Mouse (Mus musculus): ENCODE results near the gene Tbc1d15.
"Not testable (repeated sequence)": the region's sequence is repeated elsewhere in the genome, so short reads cannot be mapped to it uniquely, and the experiment has no call there.

The Tbc1d15 gene

DNA sequence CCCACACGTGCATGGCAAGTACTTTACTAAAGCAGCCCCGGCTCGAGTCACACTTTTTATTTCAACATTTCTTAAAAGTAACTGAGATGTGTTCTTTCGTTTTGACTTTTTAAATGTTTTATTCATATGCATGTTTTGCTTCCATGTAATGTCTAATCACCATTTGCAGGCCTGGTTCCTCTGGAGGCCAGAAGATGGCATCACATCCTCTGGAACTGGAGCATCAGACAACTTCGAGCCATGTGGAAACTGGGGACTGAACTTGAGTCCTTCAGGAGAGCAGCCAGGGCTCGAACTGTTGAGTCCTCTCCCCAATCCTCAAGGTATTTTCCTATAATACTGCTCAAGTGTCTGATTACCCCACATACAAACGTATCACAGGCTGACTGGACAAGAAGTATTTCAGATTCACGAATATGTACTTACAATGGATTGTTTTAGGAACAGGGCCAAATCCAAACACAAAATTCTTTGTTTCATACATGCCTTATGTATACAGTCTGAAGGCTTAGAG is 10.1 kb downstream of the Tbc1d15 start:
- no peak for DNase-seq

- DNase-seq: no peak
These were observed 13.3 kb downstream of the Tbc1d15 start for GRCm38 (mm10) chr10:115237931-115238330.

- peak; percentile 77 for DNase-seq
These were observed 14.5 kb downstream of the Tbc1d15 start for GRCm38 (mm10) chr10:115236733-115237132.

DNA sequence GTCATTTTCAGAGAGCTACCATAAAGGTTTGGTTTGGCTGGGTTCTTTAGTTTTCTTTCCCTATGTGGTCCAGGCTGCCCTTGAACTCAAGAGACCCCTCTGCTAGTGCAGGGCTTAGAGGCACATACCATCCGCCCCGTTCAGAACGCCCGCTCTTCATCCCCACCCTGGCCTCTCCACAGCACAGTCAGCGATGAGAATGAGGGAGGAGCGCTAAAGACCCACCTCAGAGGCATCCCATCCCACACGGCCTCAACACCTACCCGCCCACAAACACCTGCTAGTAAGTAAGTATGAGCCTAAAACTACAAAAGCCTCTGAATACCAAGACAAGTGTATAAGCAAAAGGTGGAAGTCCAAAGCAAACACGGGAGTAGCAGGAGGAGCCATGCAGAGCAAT is 15.8 kb downstream of the Tbc1d15 start:
- no peak for DNase-seq

DNA sequence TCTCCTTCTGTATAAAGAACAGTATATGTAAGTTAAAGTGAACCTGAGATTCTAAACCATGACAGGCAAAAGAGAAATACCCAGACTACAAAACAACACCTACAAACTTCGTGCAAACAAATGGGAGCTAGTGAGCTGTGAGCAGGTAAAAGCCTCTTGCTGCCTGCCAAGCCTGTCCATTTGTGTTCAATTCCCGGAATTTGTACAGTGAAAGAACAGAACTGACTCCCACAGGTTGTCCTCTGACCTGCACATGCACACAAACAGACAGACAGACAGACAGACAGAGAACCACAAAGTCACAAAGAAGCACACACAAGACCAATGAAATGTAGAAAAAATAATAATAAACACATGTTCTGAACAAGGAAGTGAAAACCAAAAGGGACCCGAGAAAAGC is 17.5 kb downstream of the Tbc1d15 start:
- no peak for DNase-seq

GRCm38 (mm10) chr10:115232513-115232912 is 18.8 kb downstream of the Tbc1d15 start:
- DNase-seq: no peak

- no peak for DNase-seq
These were observed 22.2 kb downstream of the Tbc1d15 start for GRCm38 (mm10) chr10:115229023-115229422.

DNA sequence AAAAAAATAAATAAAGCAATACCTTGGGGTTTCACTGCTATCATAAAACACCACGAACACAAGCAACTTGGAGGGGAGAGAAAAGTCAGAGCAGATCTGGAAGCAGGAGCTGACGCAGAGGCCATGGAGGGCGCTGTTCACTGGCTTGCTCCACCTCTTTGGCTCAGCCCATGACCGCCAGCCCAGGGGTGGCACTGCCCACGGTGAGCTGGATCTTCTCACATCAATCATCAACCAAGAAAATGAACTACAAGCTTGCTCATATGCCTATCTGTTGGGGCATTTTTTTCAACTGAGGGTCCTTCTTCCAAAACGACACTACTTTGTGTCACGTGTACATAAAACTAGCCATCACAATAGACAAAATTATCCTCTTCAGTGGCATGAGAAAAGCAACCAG is 24.7 kb downstream of the Tbc1d15 start:
- no peak for DNase-seq

GRCm38 (mm10) chr10:115223845-115224244 is 27.4 kb downstream of the Tbc1d15 start:
- no peak for DNase-seq

DNA sequence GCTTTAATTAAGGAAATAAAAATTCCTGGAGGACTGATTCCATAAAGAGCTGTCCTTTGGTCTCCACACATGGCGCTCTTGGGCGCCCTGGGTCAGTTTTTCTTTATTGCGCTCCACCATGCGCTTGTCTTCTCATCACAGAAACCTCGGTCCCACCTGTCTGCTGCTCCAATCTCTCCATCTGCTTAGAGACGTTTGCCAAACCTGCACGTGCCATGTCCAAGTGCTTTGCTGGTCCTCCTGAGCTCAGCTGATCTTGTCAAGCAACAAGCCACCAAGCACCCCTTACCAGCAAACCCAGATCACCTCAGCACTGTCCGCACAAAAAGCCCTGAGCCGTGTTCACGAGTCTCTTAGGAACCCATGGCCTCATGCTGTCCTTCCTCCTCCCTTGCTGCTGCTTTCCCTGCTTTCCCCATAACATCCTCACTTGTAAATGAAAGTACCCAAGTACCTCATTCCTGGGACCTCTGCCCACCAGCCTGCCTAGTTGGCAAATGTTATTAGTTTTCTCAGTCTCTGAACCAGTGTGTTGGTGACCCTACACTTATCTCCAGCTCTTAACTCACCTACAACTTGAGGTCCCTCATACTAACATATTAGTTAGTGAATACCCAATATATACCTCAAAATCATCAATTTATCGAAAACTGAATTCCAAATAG is 38.2 kb downstream of the Tbc1d15 start:
- DNase-seq: no peak

GRCm38 (mm10) chr10:115205825-115206224 is 45.4 kb downstream of the Tbc1d15 start:
- DNase-seq: no peak

DNA sequence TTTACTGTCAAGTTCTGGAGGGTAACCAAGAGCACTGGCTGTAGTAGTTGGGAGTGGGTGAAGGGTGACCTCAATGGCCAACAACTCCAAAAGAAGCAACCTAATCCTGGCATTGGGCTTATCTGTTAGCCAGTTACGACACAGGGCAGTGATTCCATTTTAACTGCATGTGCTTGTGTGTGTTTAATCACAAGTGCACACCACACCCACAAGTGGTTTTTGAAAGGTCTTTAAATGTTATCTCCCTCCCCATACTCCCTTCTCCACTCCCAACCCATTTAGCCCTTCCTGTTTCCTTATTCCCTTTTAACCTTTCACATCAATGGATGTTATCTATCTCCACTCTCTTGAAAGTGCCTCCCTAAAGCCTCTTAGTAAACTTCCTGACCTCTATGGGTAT is 46.0 kb downstream of the Tbc1d15 start:
- no peak for DNase-seq

- no peak for DNase-seq
These were observed 60.1 kb downstream of the Tbc1d15 start for GRCm38 (mm10) chr10:115191214-115191613.

- no peak for DNase-seq
These were observed 63.9 kb downstream of the Tbc1d15 start for GRCm38 (mm10) chr10:115187390-115187789.

DNA sequence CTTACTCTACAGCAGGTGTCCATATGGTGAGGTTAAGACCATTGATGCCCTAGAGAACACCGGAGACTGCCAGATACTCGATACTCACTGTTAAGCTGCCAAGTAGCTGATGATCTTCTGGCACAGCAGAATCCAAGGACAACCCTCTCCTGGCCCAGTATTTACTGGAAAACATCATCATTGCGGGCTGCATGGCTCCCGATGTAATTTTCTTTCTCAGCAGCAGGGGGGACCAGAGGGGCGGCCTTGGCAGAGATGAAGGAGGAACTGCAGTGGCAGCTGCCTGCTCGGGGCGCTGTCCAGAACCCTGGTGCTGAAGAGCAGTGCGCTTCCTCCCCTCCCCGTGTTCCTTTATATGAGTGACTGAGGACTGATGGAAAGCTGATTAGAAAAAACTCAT is 66.6 kb downstream of the Tbc1d15 start, which contains the start of gene Tph2:
Gene Tph2, minus strand, starts transcription at position 326 of the 400 bp plus-strand sequence.
- DNase-seq: peak; percentile 74

- DNase-seq: no peak
These were observed 70.2 kb downstream of the Tbc1d15 start for GRCm38 (mm10) chr10:115181034-115181433.

- DNase-seq: not testable (repeated sequence)
These were observed 73.2 kb downstream of the Tbc1d15 start for GRCm38 (mm10) chr10:115178019-115178418.

- no peak for DNase-seq
These were observed 75.7 kb downstream of the Tbc1d15 start for GRCm38 (mm10) chr10:115175591-115175991.

GRCm38 (mm10) chr10:115173336-115173735 is 77.9 kb downstream of the Tbc1d15 start:
- DNase-seq: no peak

- peak; percentile 6 for DNase-seq
These were observed 79.9 kb downstream of the Tbc1d15 start for GRCm38 (mm10) chr10:115171351-115171818.

- no peak for DNase-seq
These were observed 80.5 kb downstream of the Tbc1d15 start for GRCm38 (mm10) chr10:115170496-115171350.

- no peak for DNase-seq
These were observed 81.9 kb downstream of the Tbc1d15 start for GRCm38 (mm10) chr10:115169410-115169809.

GRCm38 (mm10) chr10:115160289-115160688 is 91.0 kb downstream of the Tbc1d15 start:
- no peak for DNase-seq
